ENCODE assay signal across 8 mouse cellular contexts in the genomic region with DNA sequence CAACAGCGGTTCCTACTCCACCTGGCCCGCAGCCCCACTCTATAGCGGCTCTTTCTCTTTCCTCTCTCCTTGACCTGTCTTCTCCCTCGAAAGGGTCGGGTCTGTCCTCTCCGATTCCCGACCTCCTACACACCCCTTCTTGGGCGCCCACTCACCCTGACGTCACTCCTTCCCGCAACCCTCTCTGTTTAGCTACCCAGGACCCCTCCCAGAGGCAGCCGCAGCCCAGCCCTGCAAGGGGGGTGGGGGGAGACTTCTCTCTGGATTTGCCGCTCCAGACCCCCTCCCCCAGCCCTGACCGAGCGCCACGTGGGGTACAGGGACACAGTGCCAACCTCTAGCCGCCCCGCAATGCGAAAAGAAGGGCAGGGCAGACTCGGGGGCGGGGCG. TPM values are rescaled to one million over a fixed set of nuclear protein-coding genes. Genes with fewer than 3 reads are reported as not detected.
DNase-seq lines count a peak whose midpoint lies in the region; ATAC-seq and TF ChIP-seq lines count a peak whose summit lies in the region.

A gene (minus strand): TSS at position 180 of the 390 bp plus-strand sequence.

- peak within 1 kb of the TSS; percentile 76 for H3K4me2 ChIP-seq in liver, embryonic 14.5 days (ENCODE audit: low read depth)
- H3K4me2 ChIP-seq in stomach, postnatal 0 days (replicated peaks; ENCODE audit: low read depth): peak within 1 kb of the TSS; percentile 95

- H3K4me3 ChIP-seq in lung, adult 2 months (replicated peaks; ENCODE audit: extremely low read depth, low read depth, low read length): peak within 1 kb of the TSS; percentile 39
- H3K4me3 ChIP-seq in embryonic fibroblast, embryonic 13.5 days (ENCODE audit: insufficient read depth, low read length): peak within 1 kb of the TSS; percentile 22; the same call in 1 of the 2 replicates
- H3K4me3 ChIP-seq in liver, embryonic 14.5 days (ENCODE audit: insufficient read depth in 1 of 2, low read depth in 2 of 2, low read length in 2 of 2): peak within 1 kb of the TSS in 1 of 2 experiments; percentile 44; a peak in 3 of 4 replicates
- peak within 1 kb of the TSS; percentile 41 for H3K4me3 ChIP-seq in stomach, postnatal 0 days (ENCODE audit: low read depth, low read length)

- TF ChIP-seq POLR2A in lung, adult 2 months (IDR thresholded peaks at IDR 0.05; ENCODE audit: borderline replicate concordance, extremely low read depth, low read depth, low read length): no peak
- no peak for TF ChIP-seq POLR2A in embryonic fibroblast, embryonic 13.5 days (IDR thresholded peaks at IDR 0.05; ENCODE audit: low read depth, low read length)

- no peak for TF ChIP-seq EP300 in liver, embryonic 14.5 days (IDR thresholded peaks at IDR 0.05; ENCODE audit: low read depth)
- TF ChIP-seq EP300 in stomach, postnatal 0 days (optimal IDR thresholded peaks at IDR 0.05): no peak

- TF ChIP-seq CTCF in lung, adult 2 months (IDR thresholded peaks at IDR 0.05; ENCODE audit: insufficient read depth, low read length): no peak
- TF ChIP-seq CTCF in embryonic fibroblast, embryonic 13.5 days (IDR thresholded peaks at IDR 0.05; ENCODE audit: borderline replicate concordance, insufficient read depth, low read length): no peak
- TF ChIP-seq CTCF in liver, embryonic 14.5 days (IDR thresholded peaks at IDR 0.05; ENCODE audit: low read depth): no peak
- TF ChIP-seq CTCF in stomach, postnatal 0 days (IDR thresholded peaks at IDR 0.05; ENCODE audit: low read depth): no peak

- H3K4me1 ChIP-seq in lung, adult 2 months (ENCODE audit: control insufficient read depth, insufficient read depth, low read length): 0 out of 2 replicates have a peak, but pooled peaks cover 3% of the 10 kb centered on the region
- H3K4me1 ChIP-seq in embryonic fibroblast, embryonic 13.5 days (ENCODE audit: control insufficient read depth, insufficient read depth, low read length): no peaks in the 10 kb centered on the region
- H3K4me1 ChIP-seq in liver, embryonic 14.5 days (replicated peaks; ENCODE audit: control insufficient read depth in 2 of 2, insufficient read depth in 2 of 2, low read length in 1 of 2): no peaks in the 10 kb centered on the region; a peak in 1 of 4 replicates
- H3K4me1 ChIP-seq in stomach, postnatal 0 days (replicated peaks; ENCODE audit: control insufficient read depth, insufficient read depth): no peaks in the 10 kb centered on the region

- peak; percentile 32 for ATAC-seq in inflammation-experienced regulatory T-cells, adult 6 months
- ATAC-seq in liver, embryonic 14.5 days (ENCODE audit: insufficient read depth): no peak
- peak; percentile 58 for ATAC-seq in stomach, postnatal 0 days (ENCODE audit: low FRiP score, low TSS enrichment)

- H3K36me3 ChIP-seq in liver, embryonic 14.5 days (replicated peaks; ENCODE audit: control insufficient read depth, insufficient read depth, low read depth): no peaks in the 10 kb centered on the region
- H3K36me3 ChIP-seq in stomach, postnatal 0 days (ENCODE audit: control insufficient read depth, insufficient read depth, low read length): no peaks in the 10 kb centered on the region

- no peaks in the 10 kb centered on the region for H3K9me3 ChIP-seq in liver, embryonic 14.5 days (ENCODE audit: control insufficient read depth, low read length)
- H3K9me3 ChIP-seq in stomach, postnatal 0 days (ENCODE audit: control insufficient read depth, low read length): no peaks in the 10 kb centered on the region

- DNase-seq in lung, adult 2 months: no peak
- DNase-seq in lung, adult 18-20 months: no peak
- DNase-seq in liver, embryonic 14.5 days (ENCODE audit: low read depth in 3 of 3, low spot score in 3 of 3): no peak
- DNase-seq in stomach, postnatal 0 days (ENCODE audit: low spot score): no peak
- DNase-seq in kidney, adult 11 months: no peak
- no peak for DNase-seq in urinary bladder, postnatal 25 days (ENCODE audit: low spot score)

- H3K27ac ChIP-seq in embryonic fibroblast, embryonic 13.5 days (ENCODE audit: insufficient read depth, low read length): no peak within 1 kb of the TSS
- no peak within 1 kb of the TSS for H3K27ac ChIP-seq in liver, embryonic 14.5 days
- no peak within 1 kb of the TSS for H3K27ac ChIP-seq in stomach, postnatal 0 days (replicated peaks)

- WGBS in lung, adult 2 months: 3% methylated on average over 21 of the region's 21 CpGs
- 2% methylated on average over 21 of the region's 21 CpGs for WGBS in liver, embryonic 14.5 days (ENCODE audit: insufficient replicate concordance)
- WGBS in stomach, postnatal 0 days: 2% methylated on average over 21 of the region's 21 CpGs

- H3K9ac ChIP-seq in liver, embryonic 14.5 days (replicated peaks): 0 out of 2 replicates have a peak within 1 kb of the TSS, but pooled peaks have one; percentile 18
- H3K9ac ChIP-seq in stomach, postnatal 0 days (ENCODE audit: low read length): no peak within 1 kb of the TSS

- peaks cover 18% of the 10 kb centered on the region for H3K27me3 ChIP-seq in liver, embryonic 14.5 days (ENCODE audit: control insufficient read depth, insufficient read depth, low read length)
- no peaks in the 10 kb centered on the region for H3K27me3 ChIP-seq in stomach, postnatal 0 days (ENCODE audit: control insufficient read depth, insufficient read depth, low read length)

RNA-seq across cellular contexts. Expression of the gene that starts here (rescaled TPM):
- polyA plus RNA-seq in lung, adult 2 months (2012; rRNA removed): not detected in 2 replicates
- 0.30 TPM in 1 of 2 replicates, not detected in the other for polyA plus RNA-seq in embryonic fibroblast, embryonic 13.5 days (2011; ENCODE audit: insufficient read length, low read depth, missing spikeins)
- under 1 TPM in 1 of 3 experiments, not detected in 2; 0.34 TPM for polyA plus RNA-seq in inflammation-experienced regulatory T-cells, adult 6 months (2017; shearing (Covaris generic))
- 0.04 TPM in 1 of 2 replicates, not detected in the other for polyA plus RNA-seq in liver, embryonic 14.5 days (2012; rRNA removed)
- not detected in 2 replicates for polyA plus RNA-seq in liver, embryonic 14.5 days (2014; fragmentation: Nextera tagmentation; extraction: Ambion mirVana)
- 0.28 and 0.40 TPM in 2 replicates for polyA plus RNA-seq in stomach, postnatal 0 days (2015; fragmentation: Nextera tagmentation; extraction: Ambion mirVana)

Comparison
In these comparisons a context has a peak if more than half of its experiments do, and no peak if none do; other contexts are left out.
1. Peak in ATAC-seq in inflammation-experienced regulatory T-cells, adult 6 months; RNA of the gene not detected or under 1 TPM.
2. Peak in ATAC-seq, H3K4me3 ChIP-seq and H3K4me2 ChIP-seq in stomach, postnatal 0 days; RNA of the gene not detected or under 1 TPM.